Mouse (Mus musculus): Measurements from ENCODE around the gene Cdk5rap3.

DNA sequence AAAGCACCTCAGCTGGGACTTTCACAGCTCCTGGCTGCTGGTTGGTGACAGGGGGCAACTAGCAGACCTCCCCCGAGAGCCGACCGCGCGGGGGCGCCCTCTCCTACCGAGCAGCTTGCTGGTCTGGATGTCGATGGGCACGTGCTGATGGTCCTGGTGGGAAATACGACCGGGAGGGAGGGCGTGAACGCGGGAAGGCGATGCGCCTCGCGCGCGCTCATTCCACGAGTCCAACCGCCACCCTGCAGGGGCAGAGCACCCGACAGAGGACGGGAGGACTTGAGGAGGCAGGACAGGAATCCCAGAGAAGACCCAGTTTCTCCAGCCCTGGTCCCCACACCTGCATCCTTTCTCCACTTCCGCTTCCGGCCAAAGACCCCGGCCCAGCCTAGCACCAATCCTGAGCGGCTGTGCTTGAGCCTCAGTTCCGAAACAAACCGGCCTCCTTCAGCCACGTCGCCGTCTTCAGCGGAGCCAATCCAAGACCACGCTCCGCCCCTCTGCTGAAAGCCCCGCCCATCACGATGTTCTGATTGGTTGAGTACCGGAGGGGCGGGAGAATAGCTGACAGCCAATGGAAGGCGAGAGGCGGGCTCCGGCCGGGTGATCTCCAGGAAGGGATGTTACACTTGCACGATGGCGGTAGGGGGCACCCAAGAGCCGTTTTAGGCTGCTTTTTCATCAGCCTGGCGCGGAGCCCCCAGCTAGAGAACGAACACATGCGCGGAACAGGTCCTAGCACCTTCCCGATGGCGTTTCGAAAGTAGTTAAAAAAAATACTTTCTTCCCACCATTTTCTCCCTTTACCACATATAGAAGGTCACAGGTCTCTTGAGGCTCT is at the start of gene Cdk5rap3:
- TF ChIP-seq CTCF (IDR thresholded peaks at IDR 0.05; ENCODE audit: low read depth) = peak; percentile 97
- peak; percentile 82 for TF ChIP-seq EP300 (IDR thresholded peaks at IDR 0.05; ENCODE audit: low read depth)
